Mouse (Mus musculus) R1 (cell line): ENCODE results near the gene Slc38a4.

Experiments
- DNase-seq: peaks from one replicate; pipeline ENCODE4 v3.0.0-alpha.2; 2018; ENCODE audit warnings: low read depth, low spot score

The Slc38a4 gene

DNA sequence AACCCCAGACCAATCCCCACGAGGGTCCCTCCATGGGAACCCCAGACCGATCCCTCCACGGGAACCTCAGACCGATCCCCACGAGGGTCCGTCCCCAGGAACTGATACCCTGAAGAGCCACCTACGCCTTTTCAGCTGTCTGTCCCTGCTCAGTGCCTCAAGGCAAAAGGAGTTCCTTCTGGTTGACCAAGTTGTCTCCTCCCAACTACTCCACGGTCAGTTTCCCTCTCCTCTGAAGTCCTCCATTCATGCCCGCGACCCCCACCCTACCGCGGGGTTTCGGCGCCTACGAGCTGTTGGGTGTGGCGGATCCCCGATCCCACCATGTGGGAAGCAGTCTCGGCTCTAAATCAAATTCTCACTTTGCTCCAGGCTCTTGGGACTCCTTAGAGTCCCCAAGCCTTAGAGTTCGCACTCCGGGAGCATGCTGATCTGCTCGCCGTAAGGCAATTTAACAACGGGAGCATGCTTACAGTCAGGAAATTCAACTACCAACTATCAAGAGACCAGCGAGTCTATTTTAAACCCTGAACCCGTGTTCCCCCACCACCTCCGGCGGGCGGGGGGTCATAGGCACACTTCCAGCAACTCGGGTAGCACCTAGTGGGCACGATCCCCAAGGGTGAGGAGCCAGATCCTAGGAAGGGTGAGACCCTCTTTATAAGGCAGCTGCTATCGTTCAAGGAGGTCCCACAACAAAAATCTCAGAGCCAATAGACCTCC is 828 bp downstream of the Slc38a4 start:
- peak; percentile 57 for DNase-seq

DNA sequence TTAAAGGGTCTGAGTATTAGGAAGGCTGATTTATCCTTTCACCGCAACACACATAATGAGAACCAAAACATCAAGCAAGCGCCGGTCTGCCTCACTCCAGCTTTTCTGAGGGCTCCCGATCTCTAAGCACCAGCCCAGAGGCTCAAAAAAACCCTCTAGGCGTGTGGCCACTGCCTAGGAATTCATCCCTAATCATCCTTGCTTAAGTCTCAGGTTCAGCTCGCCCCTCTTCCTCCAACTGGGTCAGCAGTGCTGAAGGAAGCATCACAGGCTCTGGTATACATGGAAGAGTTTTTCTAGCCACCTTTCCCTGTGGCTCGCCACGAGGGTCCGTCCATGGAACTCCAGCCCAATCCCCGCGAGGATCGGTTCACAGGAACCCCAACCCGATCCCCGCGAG is 1.6 kb downstream of the Slc38a4 start:
- DNase-seq, result peak; percentile 32

DNA sequence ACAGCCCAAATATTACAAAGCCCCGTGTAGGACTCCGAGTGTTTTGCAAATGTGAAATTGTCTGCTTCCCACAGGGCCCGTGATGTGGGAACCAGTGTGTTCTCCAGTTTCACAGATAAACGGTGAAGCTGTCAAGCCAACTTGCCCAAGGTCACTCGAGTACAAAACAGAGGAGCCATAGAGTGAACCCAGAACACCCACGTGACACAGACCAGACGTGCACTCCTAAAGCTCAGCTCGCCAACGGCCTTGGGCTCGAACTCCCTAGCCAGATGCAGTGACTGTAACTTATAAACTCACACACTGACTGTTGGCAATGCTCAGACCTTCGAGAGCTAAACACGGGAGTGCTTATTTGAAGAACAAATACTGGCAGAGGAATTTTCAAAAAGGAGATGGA is 5.3 kb downstream of the Slc38a4 start:
- DNase-seq, result peak; percentile 69

DNA sequence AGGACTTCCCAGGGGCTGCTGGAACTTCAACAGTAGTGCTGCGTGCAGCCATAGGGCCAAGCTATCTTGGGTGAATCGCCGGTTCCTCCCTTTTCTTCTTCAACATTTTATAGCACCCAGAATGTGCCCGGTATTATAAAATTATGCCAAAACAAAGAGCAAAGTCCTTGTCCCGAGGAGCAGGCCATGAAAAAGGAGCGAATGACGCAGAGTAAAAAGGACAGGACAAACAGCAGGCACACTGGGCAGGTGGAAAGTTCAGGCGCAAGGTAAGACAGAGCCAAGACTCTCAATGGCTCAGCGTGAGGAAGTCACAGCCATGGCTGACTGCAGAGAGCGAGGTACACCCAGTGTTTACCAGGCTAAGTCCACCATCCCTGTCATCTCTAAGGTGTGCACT is 5.7 kb downstream of the Slc38a4 start:
- DNase-seq, result no peak

DNA sequence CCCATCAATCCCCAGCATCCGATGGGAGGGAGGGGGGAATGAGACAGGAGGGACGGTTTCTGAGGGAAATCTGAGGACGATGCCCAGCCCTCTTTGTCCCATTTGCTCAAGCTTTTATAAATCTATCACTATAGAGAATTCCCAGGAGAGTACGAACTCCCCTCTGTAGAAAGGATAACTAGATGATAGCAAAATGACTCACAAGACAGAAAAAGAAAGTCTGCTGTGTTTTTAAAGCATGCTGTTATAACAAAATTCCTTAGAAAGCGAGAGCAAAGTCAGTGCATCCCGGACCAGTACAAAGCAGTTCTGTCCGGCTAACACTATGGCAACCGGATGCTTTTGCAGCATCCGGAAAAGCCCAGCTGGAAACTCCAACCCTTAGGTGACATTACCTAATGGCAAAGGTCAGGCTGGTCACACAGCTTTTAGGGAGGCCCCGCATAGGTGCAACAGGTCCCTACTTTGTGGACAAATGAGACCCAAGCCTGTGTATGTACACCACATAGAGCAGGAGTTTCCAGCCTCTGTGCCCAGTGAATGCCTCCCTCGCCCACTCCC is 6.4 kb downstream of the Slc38a4 start:
- peak; percentile 76 for DNase-seq

DNA sequence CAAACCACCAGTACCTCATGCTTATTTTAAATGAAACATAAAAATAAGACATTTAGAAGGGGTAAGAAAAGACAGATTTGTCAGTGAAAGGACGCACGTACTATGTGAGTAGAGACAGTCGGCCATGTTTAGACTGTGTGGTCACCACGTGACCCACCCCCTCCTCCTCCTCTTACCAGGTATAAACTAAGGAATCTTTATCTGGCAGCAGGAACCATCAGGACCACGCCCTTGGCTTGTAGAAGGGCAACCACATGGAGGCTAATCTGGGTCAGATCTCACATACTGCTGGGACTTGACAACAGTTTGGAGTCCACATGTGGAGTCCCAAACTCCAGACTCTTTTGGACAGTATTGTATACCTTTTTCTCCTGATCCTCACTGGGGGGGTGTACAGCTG is 7.5 kb downstream of the Slc38a4 start:
- DNase-seq, result peak; percentile 74

DNA sequence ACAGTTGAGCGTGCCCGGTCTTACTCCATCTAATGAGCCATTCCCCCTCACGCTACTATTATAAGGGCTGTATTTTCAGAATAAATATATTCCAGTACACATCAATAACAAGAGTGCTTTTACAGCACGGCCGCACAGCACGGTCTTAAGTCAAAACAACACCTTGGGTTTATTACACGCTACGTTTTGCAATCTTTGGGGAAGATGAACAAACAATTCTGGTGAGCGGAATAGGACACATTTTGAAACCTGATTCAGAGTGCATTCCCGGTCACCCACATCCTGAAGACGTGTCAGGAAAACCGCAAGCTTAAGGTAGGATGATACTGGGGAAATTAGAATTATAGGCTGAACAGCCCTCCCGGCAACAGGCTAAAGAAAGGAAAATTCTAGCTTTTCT is 11.8 kb downstream of the Slc38a4 start:
- DNase-seq, result no peak

DNA sequence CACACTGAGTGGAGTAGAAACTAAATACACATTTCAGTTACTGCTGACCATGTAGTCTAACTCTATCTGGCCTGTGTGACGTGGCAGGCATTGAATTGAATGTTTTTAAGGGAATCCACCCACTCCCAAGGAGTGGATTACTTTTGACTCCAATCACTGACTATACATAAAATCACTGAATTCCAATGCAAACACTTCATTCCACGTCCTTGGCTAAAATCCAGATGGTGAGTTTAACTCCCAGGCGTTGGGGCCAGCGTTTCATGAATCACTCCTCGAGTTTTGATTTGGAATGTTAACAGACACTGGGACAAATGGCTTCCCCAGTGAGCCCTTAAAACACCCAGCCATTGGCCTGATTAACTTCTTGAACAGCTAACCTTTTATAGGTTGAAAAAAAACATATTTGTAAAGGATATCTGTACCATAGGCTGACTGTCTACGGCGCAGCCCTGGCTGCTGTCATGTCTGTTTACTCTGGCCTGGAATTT is 13.7 kb downstream of the Slc38a4 start:
- DNase-seq, result no peak

DNA sequence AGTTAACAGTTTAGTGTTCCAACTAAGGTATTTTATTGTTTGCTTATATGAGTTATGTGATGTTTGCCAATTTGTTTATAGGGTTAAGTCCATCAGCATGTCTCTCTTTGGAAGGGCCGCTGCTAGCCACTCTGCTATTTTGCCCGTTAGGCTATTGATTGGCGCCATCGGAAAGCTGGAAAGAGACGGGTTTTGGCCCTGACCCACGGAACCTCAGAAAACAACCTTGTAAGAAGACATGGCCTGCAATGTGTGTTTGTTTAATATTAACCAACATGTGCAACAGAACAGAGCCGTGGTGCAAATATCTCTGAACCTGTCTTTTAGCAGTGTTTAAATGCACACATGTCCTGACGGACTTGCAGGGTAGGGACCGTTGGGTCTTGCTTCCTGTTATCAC is 14.6 kb downstream of the Slc38a4 start:
- no peak for DNase-seq

DNA sequence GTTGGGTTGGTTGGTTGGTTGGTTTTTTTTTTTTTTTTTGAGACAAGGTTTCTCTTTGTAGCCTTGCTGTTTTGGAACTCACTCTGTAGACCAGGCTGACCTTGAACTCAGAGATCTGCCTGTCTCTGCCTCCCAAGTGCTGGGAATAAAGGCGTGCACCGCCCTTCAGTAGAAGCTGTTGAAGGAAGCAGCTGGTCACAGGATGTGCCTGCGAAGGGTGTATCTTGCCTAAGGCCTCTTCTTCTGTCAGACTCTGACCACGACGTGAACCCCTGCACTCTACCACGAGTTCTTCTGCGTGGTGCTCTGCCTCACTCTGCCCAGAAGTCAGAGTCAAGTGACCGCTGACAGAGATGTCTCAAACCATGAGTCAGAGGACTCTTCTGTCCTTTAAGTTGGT is 18.0 kb downstream of the Slc38a4 start:
- DNase-seq, result peak; percentile 67

DNA sequence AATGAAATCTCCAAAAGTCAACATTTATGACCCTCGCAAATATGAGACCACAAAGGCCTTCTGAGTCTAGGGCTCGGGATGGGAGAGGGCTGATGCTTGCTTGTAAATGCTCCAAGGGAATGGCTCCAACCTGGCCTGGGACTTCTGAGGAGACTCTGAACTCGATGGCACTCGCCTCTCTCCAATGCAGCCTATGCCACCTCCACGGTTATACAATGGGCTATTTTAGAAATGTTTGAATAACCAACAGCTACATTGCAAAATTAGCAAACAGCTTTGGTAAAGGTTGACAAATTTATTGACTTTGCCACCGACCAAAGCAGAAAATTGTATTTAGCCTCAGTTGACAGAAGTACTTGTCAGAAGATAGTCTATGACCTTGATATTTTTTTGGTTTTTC is 19.9 kb downstream of the Slc38a4 start:
- DNase-seq, result no peak

DNA sequence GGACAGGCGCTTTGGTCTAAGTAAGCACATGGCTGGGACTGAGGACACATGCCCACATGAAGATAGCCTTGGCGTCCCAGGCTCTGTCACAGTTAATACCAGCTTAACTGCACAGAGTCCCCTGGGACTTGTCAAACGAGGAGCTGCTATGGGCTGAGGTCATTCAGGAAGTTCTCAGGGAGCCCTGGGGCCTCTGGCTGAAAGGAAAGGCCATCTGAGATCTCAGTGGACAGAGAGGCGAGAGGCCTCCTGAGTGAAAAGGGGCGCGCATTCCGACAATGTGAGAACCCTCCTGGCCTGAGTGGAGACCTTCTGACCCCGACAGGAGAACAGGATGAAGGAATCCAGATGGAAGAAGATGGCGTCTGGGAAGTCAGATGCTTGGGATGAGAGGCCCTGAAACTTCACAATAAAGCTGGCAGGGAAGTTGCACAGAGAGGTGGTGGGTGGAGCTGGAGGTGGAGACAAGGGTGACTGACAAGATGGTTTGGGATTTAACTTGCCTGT is 22.2 kb downstream of the Slc38a4 start:
- DNase-seq, result peak; percentile 37

DNA sequence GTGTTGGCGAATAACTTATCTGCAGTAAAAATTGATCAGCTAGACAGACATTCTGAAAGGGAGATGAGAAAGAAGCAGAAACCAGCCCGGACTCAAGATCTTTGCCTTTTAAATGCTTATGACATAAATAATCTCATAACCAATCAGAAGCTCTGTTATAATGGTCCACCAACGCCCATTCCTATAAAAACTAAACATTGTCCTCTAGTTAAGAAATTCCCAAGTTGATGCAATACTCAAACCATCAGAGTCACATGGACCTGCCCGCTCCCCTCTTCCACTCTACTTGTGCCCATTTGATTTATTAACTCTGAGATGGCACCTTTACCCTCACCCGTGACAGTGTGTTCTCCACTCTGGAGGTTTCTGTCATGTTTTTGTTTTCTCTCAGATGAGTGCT is 23.9 kb downstream of the Slc38a4 start:
- no peak for DNase-seq

DNA sequence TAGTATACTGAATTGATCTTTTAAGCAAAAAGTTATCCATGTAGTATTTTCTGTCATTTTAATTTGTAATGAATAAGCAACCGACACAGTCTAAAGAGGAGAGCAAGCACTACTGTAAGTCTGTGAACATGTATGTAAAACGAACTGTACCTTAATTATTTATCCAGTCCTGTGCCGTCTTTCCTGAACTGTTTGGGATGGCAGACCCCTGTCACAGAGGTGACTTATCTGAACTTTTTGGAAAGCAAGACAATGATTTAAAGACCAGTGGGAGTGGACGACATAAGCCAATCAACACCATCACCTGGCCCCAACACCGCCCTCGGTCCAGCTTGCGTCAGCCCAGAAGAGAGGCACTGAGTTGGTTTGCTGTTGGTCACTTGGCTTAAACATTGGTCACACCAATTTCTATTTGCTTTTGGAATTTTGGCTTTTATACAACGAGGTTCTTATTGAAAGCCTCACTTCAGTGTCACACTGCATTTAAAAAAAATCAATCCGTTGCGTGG is 24.7 kb downstream of the Slc38a4 start:
- no peak for DNase-seq

DNA sequence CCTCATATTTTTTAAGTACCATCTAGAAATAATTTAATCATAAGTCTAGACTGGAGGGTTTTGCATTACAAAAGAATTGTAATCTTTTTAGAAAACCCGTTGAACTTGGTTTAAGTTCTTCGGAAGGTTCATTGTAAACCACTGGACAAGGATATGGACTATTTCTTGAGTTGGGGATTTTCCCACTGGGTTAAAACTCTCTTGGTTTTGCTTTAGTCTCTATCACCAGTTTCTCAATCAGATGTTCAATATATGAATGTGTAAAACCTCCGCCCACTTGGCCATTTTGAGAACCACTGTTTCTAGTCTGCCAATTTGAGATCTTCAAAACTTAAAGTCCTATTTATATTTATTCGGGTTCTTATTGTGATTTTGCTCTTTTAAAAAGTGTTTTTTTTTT is 25.6 kb downstream of the Slc38a4 start:
- DNase-seq, result no peak

DNA sequence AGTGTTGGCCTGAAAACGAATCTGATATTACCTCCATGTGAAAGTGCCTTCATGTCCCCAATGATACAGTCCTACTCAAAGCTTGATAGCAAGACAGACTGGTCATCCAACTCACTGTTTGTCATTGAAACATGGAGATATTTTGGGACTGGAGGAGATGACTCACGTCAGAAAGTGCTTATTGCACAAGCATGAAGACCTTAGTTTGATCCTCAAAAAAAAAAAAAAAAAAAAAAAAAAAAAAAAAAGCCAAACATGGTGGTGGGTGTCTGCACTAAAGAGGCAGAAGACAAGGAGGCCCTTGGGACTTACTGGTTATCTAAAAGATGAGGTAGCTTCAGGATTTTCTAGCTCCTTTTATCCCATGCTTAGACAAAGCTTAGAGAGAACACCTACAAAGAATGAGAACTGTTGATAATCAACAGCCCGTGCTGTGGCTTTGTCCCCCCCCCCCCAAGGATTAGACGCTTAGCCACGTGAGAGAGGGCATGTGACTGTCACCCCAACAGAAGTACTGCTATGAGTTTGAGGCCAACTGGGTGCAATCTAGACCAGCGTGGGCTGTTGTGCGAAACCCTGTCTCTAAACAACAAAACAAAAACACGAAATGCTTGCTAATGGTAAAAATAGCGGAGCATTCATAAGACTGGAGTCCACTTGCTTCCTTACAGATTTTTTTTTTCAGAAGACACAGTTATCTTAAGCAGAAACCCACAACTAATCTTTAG is 26.5 kb downstream of the Slc38a4 start:
- no peak for DNase-seq

DNA sequence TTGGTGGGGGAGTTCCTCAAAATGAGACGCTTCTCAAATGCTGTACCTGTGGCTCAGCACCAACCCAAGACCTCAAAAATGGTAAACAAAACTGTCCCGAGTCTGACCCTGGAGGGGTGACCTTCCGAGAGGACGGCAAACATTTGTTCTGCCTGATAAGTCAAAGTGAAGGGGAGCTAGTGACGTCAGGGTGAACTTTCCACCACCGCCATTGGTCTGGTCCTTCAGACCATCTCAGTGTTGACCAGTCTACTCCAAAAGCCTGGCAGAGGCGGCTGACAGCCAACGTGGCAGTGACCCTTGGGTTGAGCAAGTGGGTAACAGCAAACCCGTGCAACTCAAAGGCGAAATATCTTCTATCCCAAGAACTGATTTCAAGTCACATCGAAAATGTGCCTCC is 27.1 kb downstream of the Slc38a4 start:
- DNase-seq, result peak; percentile 39

DNA sequence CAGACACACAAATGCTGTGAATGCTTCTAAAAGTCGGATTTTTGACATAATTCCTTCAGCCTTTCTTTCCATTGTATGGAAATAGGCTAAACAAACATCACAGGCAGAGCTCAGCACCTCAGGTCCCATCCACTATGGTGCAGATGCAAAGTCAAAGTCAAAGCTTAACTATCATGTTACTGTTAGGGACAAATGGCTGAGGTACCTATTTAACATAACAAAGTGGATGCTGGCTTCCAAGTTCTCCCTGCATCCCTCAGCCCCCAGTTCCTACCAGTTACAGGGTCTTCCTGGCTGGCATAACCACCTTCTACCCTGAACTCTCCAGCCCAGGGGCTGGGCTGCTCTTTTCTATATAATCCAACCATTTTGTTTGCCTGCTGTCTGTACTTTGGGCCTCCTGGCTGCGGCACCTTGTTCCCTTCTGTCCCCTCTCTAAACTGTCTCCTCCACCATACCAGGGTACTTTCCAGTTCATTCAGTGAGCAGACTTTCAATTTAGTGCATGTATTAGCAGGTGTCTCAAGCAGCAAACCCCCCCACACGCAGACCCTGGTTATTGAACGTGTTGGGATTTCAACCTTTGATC is 27.6 kb downstream of the Slc38a4 start:
- DNase-seq, result peak; percentile 72

DNA sequence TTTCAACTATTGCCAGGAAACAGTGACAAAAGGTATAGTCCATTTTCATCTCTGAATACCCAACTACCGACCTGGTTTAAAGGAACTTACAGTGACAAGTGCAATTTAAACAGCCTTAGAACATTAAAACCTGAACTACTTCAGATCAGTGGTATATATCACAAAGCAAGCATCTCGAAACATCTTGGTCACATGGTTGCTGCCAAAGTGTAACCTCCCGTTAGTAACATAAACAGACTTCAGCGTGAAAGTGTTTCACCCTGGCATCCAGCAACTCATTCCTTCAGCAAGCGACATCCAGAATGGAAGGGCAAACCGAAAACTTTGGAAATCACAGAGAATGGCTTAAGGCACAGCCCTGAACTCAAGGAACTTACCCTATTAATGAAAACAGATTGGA is 29.1 kb downstream of the Slc38a4 start:
- no peak for DNase-seq

DNA sequence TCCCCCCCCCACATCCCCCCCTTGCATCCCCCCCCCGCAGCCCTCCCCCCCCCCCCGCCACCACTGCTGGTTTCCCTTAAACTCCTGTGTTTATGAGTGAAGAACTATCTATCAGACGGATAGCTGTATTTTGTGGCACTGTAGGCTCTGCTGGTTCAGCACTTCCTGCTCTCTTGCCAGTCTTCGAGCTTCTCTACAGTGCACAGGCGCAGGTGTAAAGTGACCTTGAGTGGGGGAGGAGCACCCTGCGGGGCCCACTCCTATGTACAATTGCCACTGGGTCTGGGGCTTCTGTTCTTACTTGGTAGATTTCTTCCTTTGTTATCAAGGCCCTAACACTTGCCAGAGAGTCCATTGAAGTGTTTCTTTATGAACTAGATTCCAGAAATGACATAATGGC is 33.0 kb downstream of the Slc38a4 start:
- peak; percentile 76 for DNase-seq

DNA sequence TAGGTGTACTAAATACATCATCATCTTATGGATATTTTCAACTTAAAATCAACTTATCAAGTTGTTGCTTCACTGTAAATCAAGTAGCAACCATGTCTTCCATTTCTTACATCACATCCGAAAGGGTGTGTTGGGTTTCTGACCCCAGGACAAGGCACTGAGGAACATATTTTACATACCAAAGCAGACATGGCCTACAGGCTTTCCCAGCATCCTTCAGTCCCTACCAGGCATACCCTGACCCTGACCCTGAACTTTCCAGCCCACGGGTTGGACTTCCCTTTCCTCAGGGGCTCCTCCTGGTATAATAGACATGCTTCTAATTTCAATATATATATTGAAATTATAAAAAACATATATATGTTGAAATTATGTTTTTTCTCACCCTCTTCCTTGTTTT is 33.5 kb downstream of the Slc38a4 start:
- peak; percentile 83 for DNase-seq

DNA sequence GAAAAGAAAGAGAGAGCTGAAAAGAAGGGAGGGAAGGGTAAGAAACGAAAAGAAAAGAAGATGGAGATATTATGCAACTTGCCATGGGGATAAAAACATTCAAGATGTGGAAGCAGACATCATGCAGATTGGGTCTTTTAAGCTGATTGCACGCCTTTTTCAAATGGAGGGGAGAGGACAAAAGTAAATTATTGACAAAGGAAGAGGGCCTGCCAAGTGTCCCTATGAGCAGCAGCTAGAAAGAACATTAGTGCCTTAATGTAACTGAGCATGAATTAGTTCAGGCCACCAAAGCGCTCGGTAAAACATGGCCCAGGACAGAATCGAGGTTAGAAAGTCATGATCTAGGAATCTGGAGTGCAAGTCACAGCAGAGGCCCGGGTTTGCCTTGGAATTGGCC is 35.5 kb downstream of the Slc38a4 start:
- no peak for DNase-seq
